Mouse (Mus musculus) adrenal gland, adult 8-10 months (tissue): Measurements from ENCODE around the gene Ywhah. TPM values are rescaled to one million over a fixed set of nuclear protein-coding genes. Genes with fewer than 3 reads are reported as not detected.
"Not testable (repeated sequence)": the region's sequence is repeated elsewhere in the genome, so short reads cannot be mapped to it uniquely, and the experiment has no call there.

Experiments
- DNase-seq: peaks from one replicate; pipeline ENCODE4 v3.0.0; 2022
- total RNA-seq, 4 experiments: library from RNA; stranded (reverse); gene quantifications; 2 replicates each; pipeline ENCODE4 v1.2.4; 2022

Gene Ywhah
- total RNA-seq, 4 experiments from 2014 or later = 160 to 184 (median 171) TPM

- no peak for DNase-seq
Measured at GRCm38 (mm10) chr5:33011132-33012106, 7.2 kb upstream of the Ywhah start.

- no peak for DNase-seq
Measured at GRCm38 (mm10) chr5:33014096-33014495, 4.5 kb upstream of the Ywhah start.

DNA sequence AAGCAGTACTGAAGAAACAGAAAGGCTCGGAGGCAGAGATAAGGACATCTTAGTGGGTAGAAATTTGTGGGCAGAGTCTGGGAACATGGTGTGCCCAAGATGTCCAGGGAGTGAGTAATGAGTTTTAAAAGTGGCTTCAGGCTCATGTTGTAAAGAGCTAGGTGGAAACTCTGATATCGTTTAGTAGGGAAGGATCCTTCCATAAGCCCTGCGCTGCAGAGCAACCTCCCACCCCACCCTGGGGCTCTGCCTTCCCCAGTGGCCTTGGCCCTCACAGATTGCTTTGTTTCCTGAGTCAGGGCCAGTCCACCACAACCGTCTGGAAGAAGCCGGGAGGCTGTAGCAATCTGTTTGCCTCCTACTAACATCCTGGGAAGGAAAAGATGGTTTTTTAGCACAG is 3.0 kb upstream of the Ywhah start:
- DNase-seq = no peak

DNA sequence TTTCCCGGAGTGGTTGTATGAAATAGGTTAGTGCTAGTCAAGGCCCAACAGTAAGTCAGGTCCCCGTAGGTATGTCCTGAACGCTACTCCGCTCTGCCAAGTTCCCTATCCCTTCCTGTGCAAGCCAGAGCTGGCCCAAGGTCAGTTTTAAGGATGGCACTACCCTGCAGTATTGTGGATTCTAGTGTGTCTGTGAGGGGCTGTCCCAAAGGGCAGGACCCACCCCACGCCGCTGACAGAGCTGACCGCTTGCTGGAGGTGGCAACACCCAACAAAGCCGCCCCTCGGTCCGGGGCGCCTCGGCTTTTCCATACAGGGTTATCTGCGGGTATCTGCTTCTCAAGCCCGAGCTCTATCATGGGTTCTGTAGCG is 441 bp upstream of the Ywhah start:
- no peak for DNase-seq

- no peak for DNase-seq
Measured at GRCm38 (mm10) chr5:33019426-33019821, 808 bp downstream of the Ywhah start.

DNA sequence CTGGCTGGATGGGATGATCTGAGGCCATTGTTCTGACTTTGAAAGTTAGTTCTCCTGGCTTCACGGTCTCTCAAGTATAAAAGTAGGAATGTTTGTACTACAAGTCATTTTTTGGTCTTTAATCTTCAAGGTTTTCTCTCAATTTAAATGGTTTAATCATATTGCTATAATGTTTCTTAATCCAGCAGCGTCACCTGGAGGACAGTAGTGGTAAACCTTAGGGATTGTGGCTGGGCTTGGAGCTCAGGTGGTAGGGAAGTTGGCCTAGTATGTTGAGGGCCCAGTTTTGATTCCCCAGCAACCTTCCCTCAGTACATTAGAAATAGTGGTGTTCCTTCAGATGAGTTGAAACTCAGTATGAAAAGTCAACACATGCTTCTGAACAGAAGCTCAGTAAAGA is 3.0 kb downstream of the Ywhah start:
- DNase-seq = no peak

- no peak for DNase-seq
Measured at GRCm38 (mm10) chr5:33023337-33023736, 4.7 kb downstream of the Ywhah start.

GRCm38 (mm10) chr5:33024474-33024873 is 5.9 kb downstream of the Ywhah start:
- DNase-seq = no peak

DNA sequence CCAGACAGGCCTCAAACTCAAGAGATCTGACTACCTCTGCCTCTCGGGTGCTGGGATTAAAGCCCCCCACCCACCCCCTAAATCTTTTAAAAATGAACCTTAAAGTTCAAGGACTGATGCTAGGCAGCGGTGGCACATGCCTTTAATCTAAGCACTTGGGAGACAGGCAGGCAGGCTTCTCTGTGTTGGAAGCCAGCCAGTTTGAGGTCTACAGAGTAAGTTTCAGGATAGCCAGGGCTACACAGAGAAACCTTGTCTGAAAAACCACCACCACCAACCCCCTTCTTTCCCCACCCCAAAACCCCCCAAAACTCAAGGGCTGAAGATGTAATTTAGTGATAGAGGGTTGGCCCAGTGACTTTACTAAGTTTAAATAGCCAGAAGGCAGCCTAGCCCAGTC is 10.0 kb downstream of the Ywhah start:
- DNase-seq = no peak

- DNase-seq = no peak
Measured at GRCm38 (mm10) chr5:33030425-33031175, 12.0 kb downstream of the Ywhah start.

GRCm38 (mm10) chr5:33032036-33032773 is 13.6 kb downstream of the Ywhah start:
- DNase-seq = no peak

- peak; percentile 49 for DNase-seq
Measured at GRCm38 (mm10) chr5:33033121-33033520, 14.5 kb downstream of the Ywhah start.

DNA sequence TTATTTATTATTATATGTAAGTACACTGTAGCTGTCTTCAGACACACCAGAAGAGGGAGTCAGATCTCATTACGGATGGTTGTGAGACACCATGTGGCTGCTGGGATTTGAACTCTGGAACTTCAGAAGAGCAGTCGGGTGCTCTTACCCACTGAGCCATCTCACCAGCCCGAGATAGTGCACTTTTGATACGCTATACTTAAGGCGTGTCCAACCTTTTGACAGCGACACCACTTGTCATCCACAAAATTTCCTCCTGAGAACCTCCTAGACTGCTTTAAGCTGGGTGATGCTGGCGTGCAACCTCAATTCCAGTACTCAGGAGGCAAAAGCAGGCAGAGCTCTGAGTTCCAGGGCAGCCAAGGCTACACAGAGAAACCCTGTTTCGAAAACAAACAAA is 15.0 kb downstream of the Ywhah start:
- not testable (repeated sequence) for DNase-seq

GRCm38 (mm10) chr5:33034100-33034499 is 15.5 kb downstream of the Ywhah start:
- DNase-seq = no peak

DNA sequence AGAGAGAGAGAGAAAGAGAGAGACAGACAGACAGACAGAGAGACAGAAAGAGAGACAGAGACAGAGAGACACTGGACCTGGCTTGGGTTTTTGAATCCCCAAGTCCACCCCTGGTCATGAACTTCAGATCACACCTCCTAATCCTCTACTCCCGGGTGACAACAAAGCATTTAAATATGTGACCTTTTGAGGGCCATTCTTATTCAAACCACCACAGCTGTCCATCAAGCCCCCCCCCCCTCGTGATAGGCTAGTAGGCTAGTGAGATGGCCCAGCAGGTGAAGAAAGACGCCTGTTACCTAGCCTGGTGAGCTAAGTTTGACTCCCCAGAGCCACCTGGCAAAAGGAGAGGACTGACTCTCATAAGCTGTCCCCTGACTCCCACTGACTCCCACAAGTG is 16.3 kb downstream of the Ywhah start:
- DNase-seq = no peak

DNA sequence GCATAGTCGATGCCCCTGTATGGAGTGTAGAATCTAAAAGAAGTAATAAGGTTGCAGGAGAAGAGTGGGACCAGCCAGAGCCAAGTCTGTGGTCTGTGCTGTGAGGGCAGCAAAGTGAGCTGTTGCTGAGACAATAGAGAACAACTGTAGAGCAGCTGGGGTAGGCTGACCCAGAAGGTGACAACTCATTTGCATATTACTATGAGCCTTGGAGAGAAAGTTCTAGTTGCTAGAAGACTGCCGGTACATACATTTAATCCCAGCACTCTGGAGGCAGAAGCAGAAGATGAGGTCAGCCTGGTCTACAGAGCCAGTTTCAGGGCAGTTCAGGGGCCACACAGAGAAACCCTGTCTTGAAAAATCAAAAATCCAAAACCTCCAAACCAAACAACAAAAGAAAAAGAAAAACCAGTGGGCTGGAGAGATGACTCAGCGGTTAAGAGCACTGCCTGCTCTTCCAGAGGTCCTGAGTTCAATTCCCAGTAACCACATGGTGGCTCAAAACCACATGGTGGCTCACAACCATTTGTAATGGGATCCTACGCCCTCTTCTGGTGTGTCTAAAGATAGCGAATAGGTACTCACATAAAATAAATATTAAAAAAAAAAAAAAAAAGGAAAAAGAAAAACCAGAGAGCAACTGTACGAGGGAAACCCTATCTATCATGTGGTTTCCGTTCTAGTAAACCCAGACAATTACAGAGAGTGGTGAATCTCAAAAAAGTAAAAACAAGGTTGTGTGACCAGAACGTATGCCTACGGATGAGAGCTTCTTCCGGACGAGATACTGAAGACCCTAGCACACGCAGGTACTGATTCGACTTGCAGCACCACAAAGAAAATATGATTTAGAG is 20.3 kb downstream of the Ywhah start:
- no peak for DNase-seq

DNA sequence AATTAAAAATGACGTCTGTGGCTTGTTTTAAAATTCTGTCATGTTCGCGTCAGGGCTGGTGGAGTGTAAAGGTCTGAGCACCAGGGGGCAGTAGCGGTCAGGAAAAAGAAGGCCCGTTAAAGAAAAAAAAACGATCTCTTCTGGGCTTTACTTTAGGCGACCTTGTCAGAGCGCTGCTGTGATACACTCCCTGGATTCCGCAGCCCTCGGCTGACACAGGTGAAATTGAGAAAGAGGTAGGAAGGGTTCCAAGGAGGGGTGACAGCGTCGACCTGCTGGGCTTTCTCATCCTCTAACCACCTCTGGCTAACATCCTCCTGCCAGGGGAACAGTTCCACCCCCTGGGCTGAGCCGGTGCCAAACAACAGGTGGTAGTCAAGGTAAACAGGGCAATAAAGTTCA is 20.9 kb downstream of the Ywhah start:
- no peak for DNase-seq

DNA sequence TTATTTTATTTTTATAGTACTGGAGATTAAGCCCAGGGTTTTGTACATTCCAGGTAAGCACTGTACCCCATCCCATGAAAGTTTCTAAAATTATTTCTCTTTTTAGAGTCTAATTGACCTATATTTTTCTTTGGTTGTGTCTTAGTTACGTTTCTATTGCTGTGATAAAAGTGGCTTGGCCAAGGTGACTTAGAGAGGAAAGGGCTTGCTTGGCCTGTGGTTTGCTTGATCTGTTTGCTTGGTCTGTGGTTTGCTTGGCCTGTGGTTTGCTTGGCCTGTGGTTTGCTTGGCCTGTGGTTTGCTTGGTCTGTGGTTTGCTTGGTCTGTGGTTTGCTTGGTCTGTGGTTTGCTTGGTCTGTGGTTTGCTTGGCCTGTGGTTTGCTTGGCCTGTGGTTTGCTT is 22.1 kb downstream of the Ywhah start:
- not testable (repeated sequence) for DNase-seq

GRCm38 (mm10) chr5:33043397-33043796 is 24.8 kb downstream of the Ywhah start:
- no peak for DNase-seq

GRCm38 (mm10) chr5:33044636-33045315 is 26.2 kb downstream of the Ywhah start:
- DNase-seq = no peak

GRCm38 (mm10) chr5:33045316-33045705 is 26.7 kb downstream of the Ywhah start:
- no peak for DNase-seq
